18 mouse cellular contexts compared by ENCODE assay signal in the genomic region with DNA sequence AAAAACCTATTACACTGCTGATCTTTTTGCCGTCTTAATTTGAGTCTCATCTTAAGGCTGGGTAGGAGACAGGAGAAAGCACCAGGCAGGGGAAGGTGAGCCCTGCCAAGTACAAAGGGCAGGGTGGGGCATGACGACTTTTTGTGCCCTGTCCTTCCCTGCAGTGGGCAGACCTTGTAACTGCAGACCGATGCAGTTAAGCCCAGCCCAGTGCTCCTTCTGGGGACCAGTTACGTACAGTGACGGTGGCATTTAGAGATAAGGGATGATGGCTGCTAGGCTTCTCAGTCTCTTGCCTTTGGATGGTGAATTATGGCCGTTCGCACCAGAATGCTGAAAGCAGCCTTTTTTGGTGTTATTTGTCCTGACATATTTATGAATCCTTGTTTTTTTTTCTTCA. TPM values are rescaled to one million over a fixed set of nuclear protein-coding genes. Genes with fewer than 3 reads are reported as not detected.
A peak's percentile ranks its signal among the peaks of the same experiment; 100 is the strongest.
DNase-seq lines count a peak whose midpoint lies in the region; ATAC-seq and TF ChIP-seq lines count a peak whose summit lies in the region.
"Had no signal": no experiment of that assay in that cellular context is flagged by ENCODE, and none has a peak within 500 bp of the region (broad histone marks: within the 10 kb centered on the region; RNA-seq: fewer than 3 reads in every experiment).

No protein-coding gene starts in this region.

- H3K4me2 ChIP-seq in kidney, embryonic 15.5 days: no peak overlapping the region
- H3K4me2 ChIP-seq in intestine, embryonic 15.5 days (replicated peaks): no peak overlapping the region
- peak overlapping the region; percentile 44 for H3K4me2 ChIP-seq in liver, embryonic 16.5 days (ENCODE audit: low read depth, low read length)
- H3K4me2 ChIP-seq in stomach, postnatal 0 days (replicated peaks; ENCODE audit: low read depth): no peak overlapping the region

- H3K9me3 ChIP-seq in kidney, embryonic 15.5 days (replicated peaks): no peaks in the 10 kb centered on the region
- no peaks in the 10 kb centered on the region for H3K9me3 ChIP-seq in intestine, embryonic 15.5 days
- no peaks in the 10 kb centered on the region for H3K9me3 ChIP-seq in liver, embryonic 16.5 days (replicated peaks; ENCODE audit: control insufficient read depth, low read length)
- H3K9me3 ChIP-seq in stomach, postnatal 0 days (ENCODE audit: control insufficient read depth, low read length): no peaks in the 10 kb centered on the region
- H3K9me3 ChIP-seq: hindbrain, embryonic 10.5 days had no signal

- no peaks in the 10 kb centered on the region for H3K27me3 ChIP-seq in kidney, embryonic 15.5 days
- no peaks in the 10 kb centered on the region for H3K27me3 ChIP-seq in intestine, embryonic 15.5 days (replicated peaks)
- no peaks in the 10 kb centered on the region for H3K27me3 ChIP-seq in liver, embryonic 16.5 days (ENCODE audit: control insufficient read depth, insufficient read depth, low read depth, low read length)
- no peaks in the 10 kb centered on the region for H3K27me3 ChIP-seq in stomach, postnatal 0 days (ENCODE audit: control insufficient read depth, insufficient read depth, low read length)

- no peak overlapping the region for H3K27ac ChIP-seq in kidney, embryonic 15.5 days
- no peak overlapping the region for H3K27ac ChIP-seq in intestine, embryonic 15.5 days
- H3K27ac ChIP-seq in liver, embryonic 16.5 days (ENCODE audit: low read length): peak overlapping the region; percentile 86
- no peak overlapping the region for H3K27ac ChIP-seq in stomach, postnatal 0 days (replicated peaks)
- no peak overlapping the region for H3K27ac ChIP-seq in left cerebral cortex, adult 2 months
- H3K27ac ChIP-seq: hindbrain, embryonic 10.5 days had no signal

- no peak overlapping the region for H3K9ac ChIP-seq in kidney, embryonic 15.5 days
- H3K9ac ChIP-seq in intestine, embryonic 15.5 days: no peak overlapping the region
- peak overlapping the region; percentile 30; the same call in 1 of the 2 replicates for H3K9ac ChIP-seq in liver, embryonic 16.5 days (ENCODE audit: low read depth, low read length)
- H3K9ac ChIP-seq in stomach, postnatal 0 days (ENCODE audit: low read length): no peak overlapping the region

- 0 out of 2 replicates have a peak, but pooled peaks have one; percentile 49 for ATAC-seq in kidney, embryonic 15.5 days (replicated peaks; ENCODE audit: low FRiP score)
- ATAC-seq in intestine, embryonic 15.5 days: peak; percentile 48; the same call in 1 of the 2 replicates
- peak; percentile 91 for ATAC-seq in liver, embryonic 16.5 days (ENCODE audit: low read depth)
- ATAC-seq in stomach, postnatal 0 days (ENCODE audit: low FRiP score, low TSS enrichment): peak; percentile 25; the same call in 1 of the 2 replicates

- DNase-seq in kidney, postnatal 25 days: no peak
- DNase-seq in stomach, postnatal 0 days (ENCODE audit: low spot score): no peak
- no peak for DNase-seq in left cerebral cortex, adult 2 months (ENCODE audit: extremely low spot score in 1 of 2, low spot score in 2 of 2)
- DNase-seq in cerebellum, postnatal 14 days: no peak
- no peak for DNase-seq in urinary bladder, postnatal 25 days (ENCODE audit: low spot score)
- DNase-seq: B cell, adult 2 months; cerebellum, adult 18-20 months; embryo, embryonic 11 days; gastrocnemius, postnatal 14 days; lung, adult 18-20 months; lung, postnatal 36 days; midbrain, embryonic 14.5 days; right cerebral cortex, postnatal 4 days; thymus, postnatal 14 days had no signal

- 78% methylated on average over 7 of the region's 7 CpGs for WGBS in kidney, embryonic 15.5 days
- 76% methylated on average over 7 of the region's 7 CpGs for WGBS in intestine, embryonic 15.5 days
- WGBS in liver, embryonic 16.5 days (ENCODE audit: insufficient replicate concordance): 30% methylated on average over 7 of the region's 7 CpGs
- WGBS in stomach, postnatal 0 days: 76% methylated on average over 7 of the region's 7 CpGs

- TF ChIP-seq CTCF in stomach, postnatal 0 days (IDR thresholded peaks at IDR 0.05; ENCODE audit: low read depth): no peak
- no peak; the same call in 1 of the 2 replicates for TF ChIP-seq CTCF in left cerebral cortex, adult 2 months (IDR thresholded peaks at IDR 0.05)

- H3K4me3 ChIP-seq in kidney, embryonic 15.5 days (replicated peaks): no peak overlapping the region
- no peak overlapping the region for H3K4me3 ChIP-seq in intestine, embryonic 15.5 days (replicated peaks)
- H3K4me3 ChIP-seq in liver, embryonic 16.5 days (ENCODE audit: low read depth, low read length): 0 out of 2 replicates have a peak overlapping the region, but pooled peaks have one; percentile 1
- H3K4me3 ChIP-seq in stomach, postnatal 0 days (ENCODE audit: low read depth, low read length): no peak overlapping the region
- H3K4me3 ChIP-seq in left cerebral cortex, adult 2 months: no peak overlapping the region
- H3K4me3 ChIP-seq: hindbrain, embryonic 10.5 days had no signal

- no peaks in the 10 kb centered on the region for H3K4me1 ChIP-seq in kidney, embryonic 15.5 days
- H3K4me1 ChIP-seq in intestine, embryonic 15.5 days (replicated peaks): no peaks in the 10 kb centered on the region
- H3K4me1 ChIP-seq in liver, embryonic 16.5 days (ENCODE audit: control insufficient read depth, low read depth, low read length): peaks cover 47% of the 10 kb centered on the region
- H3K4me1 ChIP-seq in stomach, postnatal 0 days (replicated peaks; ENCODE audit: control insufficient read depth, insufficient read depth): no peaks in the 10 kb centered on the region
- H3K4me1 ChIP-seq: hindbrain, embryonic 10.5 days had no signal

- intact Hi-C loops in left cerebral cortex, adult 2 months (cut with DNase I): no loop called here

- no peak for TF ChIP-seq EP300 in stomach, postnatal 0 days (optimal IDR thresholded peaks at IDR 0.05)

- peaks cover 31% of the 10 kb centered on the region for H3K36me3 ChIP-seq in kidney, embryonic 15.5 days
- H3K36me3 ChIP-seq in intestine, embryonic 15.5 days: peaks cover 10% of the 10 kb centered on the region; the same call in 1 of the 2 replicates
- H3K36me3 ChIP-seq in liver, embryonic 16.5 days (ENCODE audit: control insufficient read depth, insufficient read depth): peaks cover 73% of the 10 kb centered on the region
- peaks cover 21% of the 10 kb centered on the region for H3K36me3 ChIP-seq in stomach, postnatal 0 days (ENCODE audit: control insufficient read depth, insufficient read depth, low read length)

RNA-seq across cellular contexts. Expression of gene Aldh9a1, which starts 18.7 kb away (rescaled TPM):
- polyA plus RNA-seq in kidney, embryonic 15.5 days (2015; fragmentation: Nextera tagmentation; extraction: Ambion mirVana): 51.0 and 56.6 TPM in 2 replicates
- 133 and 156 TPM in 2 replicates for polyA plus RNA-seq in intestine, embryonic 15.5 days (2015; fragmentation: Nextera tagmentation; extraction: Ambion mirVana)
- 74.4 and 75.8 TPM in 2 replicates for polyA plus RNA-seq in liver, embryonic 16.5 days (2015; fragmentation: Nextera tagmentation; extraction: Ambion mirVana)
- 70.7 and 74.7 TPM in 2 replicates for polyA plus RNA-seq in stomach, postnatal 0 days (2015; fragmentation: Nextera tagmentation; extraction: Ambion mirVana)
- 10 to 100 TPM; 17.4 to 20.4 TPM for total RNA-seq in left cerebral cortex, adult 2 months (2021)

RNA-seq across cellular contexts. Expression of gene Mgst3, which starts 25.1 kb away (rescaled TPM):
- polyA plus RNA-seq in kidney, embryonic 15.5 days (2015; fragmentation: Nextera tagmentation; extraction: Ambion mirVana): 45.8 and 47.9 TPM in 2 replicates
- 247 and 298 TPM in 2 replicates for polyA plus RNA-seq in intestine, embryonic 15.5 days (2015; fragmentation: Nextera tagmentation; extraction: Ambion mirVana)
- polyA plus RNA-seq in liver, embryonic 16.5 days (2015; fragmentation: Nextera tagmentation; extraction: Ambion mirVana): 316 and 338 TPM in 2 replicates
- 991 and 1,037 TPM in 2 replicates for polyA plus RNA-seq in stomach, postnatal 0 days (2015; fragmentation: Nextera tagmentation; extraction: Ambion mirVana)
- total RNA-seq in left cerebral cortex, adult 2 months (2021): 10 to 100 TPM; 93.9 to 94.5 TPM

Comparison
In these comparisons a context has a peak if more than half of its experiments do, and no peak if none do; other contexts are left out.
1. ATAC-seq: peak in every context shown above with its lines; median percentile 91 in liver, embryonic 16.5 days; 49 in kidney, embryonic 15.5 days; 48 in intestine, embryonic 15.5 days; 25 in stomach, postnatal 0 days.